Mouse (Mus musculus): ENCODE results near the gene Skida1.
"Not testable (repeated sequence)": the region's sequence is repeated elsewhere in the genome, so short reads cannot be mapped to it uniquely, and the experiment has no call there.

Gene Skida1

GRCm38 (mm10) chr2:18048453-18049075 lies at the start of gene Skida1:
TSS of gene Skida1 (minus strand) at chr2:18049051.
- DNase-seq, result peak in 1 of 2 experiments; percentile 54

- no peak for DNase-seq
These were observed 47.0 kb upstream of the Skida1 start for GRCm38 (mm10) chr2:18095804-18096203.

GRCm38 (mm10) chr2:18094319-18094718 lies 45.5 kb upstream of the Skida1 start:
- no peak for DNase-seq

GRCm38 (mm10) chr2:18093858-18094257 lies 45.0 kb upstream of the Skida1 start:
- no peak for DNase-seq

- DNase-seq, result not testable (repeated sequence)
These were observed 38.8 kb upstream of the Skida1 start for GRCm38 (mm10) chr2:18087695-18088094.

GRCm38 (mm10) chr2:18080182-18080860 lies 31.5 kb upstream of the Skida1 start:
- DNase-seq, result no peak

- peak; percentile 31 to 70 for DNase-seq
These were observed 23.1 kb upstream of the Skida1 start for GRCm38 (mm10) chr2:18071947-18072346.

GRCm38 (mm10) chr2:18068071-18068796 lies 19.4 kb upstream of the Skida1 start:
- peak; percentile 73 to 77 for DNase-seq

GRCm38 (mm10) chr2:18066436-18066835 lies 17.6 kb upstream of the Skida1 start:
- no peak for DNase-seq

- no peak for DNase-seq
These were observed 16.8 kb upstream of the Skida1 start for GRCm38 (mm10) chr2:18065708-18066030.

GRCm38 (mm10) chr2:18064941-18065707 lies 16.3 kb upstream of the Skida1 start:
- peak; percentile 75 for DNase-seq

- peak; percentile 89 to 91 for DNase-seq
These were observed 15.6 kb upstream of the Skida1 start for GRCm38 (mm10) chr2:18064356-18064858.

- DNase-seq, result peak; percentile 71 to 76
These were observed 15.0 kb upstream of the Skida1 start for GRCm38 (mm10) chr2:18063763-18064251.

- no peak for DNase-seq
These were observed 11.5 kb upstream of the Skida1 start for GRCm38 (mm10) chr2:18060396-18060795.

- no peak for DNase-seq
These were observed 11.0 kb upstream of the Skida1 start for GRCm38 (mm10) chr2:18059891-18060290.

GRCm38 (mm10) chr2:18059063-18059462 lies 10.2 kb upstream of the Skida1 start:
- no peak for DNase-seq

GRCm38 (mm10) chr2:18058146-18058708 lies 9.4 kb upstream of the Skida1 start:
- no peak for DNase-seq

GRCm38 (mm10) chr2:18057336-18058145 lies 8.7 kb upstream of the Skida1 start:
- DNase-seq, result peak; percentile 54 to 60

- DNase-seq, result peak; percentile 96 to 98
These were observed 8.0 kb upstream of the Skida1 start for GRCm38 (mm10) chr2:18056786-18057255.

GRCm38 (mm10) chr2:18055929-18056785 lies 7.3 kb upstream of the Skida1 start:
- peak; percentile 94 to 95 for DNase-seq

All from kidney, adult 8-10 months (tissue).